Mouse (Mus musculus) CH12.LX (cell line): Measurements from ENCODE around the gene Stxbp1.

Experiments used
- CHD2 ChIP-seq: IDR thresholded peaks from 2 replicates; pipeline ENCODE4 v1.6.1; 2011; ENCODE audit warnings: low read length, improper control_type of control experiment
- CTCF ChIP-seq, 2 experiments: IDR thresholded peaks in 1 of 2; conservative IDR thresholded peaks in 1 of 2; 2 replicates each; pipeline ENCODE4 v1.5.1; 2011 to 2012; ENCODE audit warnings: low read depth in 2 of 2, low read length in 2 of 2, improper control_type of control experiment in 1 of 2, inconsistent platforms in 1 of 2, mild to moderate bottlenecking in 1 of 2, moderate library complexity in 1 of 2
- EP300 ChIP-seq: IDR thresholded peaks from 2 replicates; pipeline ENCODE4 v1.6.1; 2011; ENCODE audit warnings: low read length, improper control_type of control experiment
- ETS1 ChIP-seq: conservative IDR thresholded peaks from 2 replicates; pipeline ENCODE4 v1.6.1; 2012; ENCODE audit warnings: low read depth, mild to moderate bottlenecking, inconsistent platforms, low read length, improper control_type of control experiment, moderate library complexity
- MAFK ChIP-seq: IDR thresholded peaks from 2 replicates; pipeline ENCODE4 v1.6.1; 2011; ENCODE audit warnings: low read length, improper control_type of control experiment; ENCODE audit not compliant: insufficient replicate concordance
- ZC3H11A ChIP-seq: IDR thresholded peaks from 2 replicates; pipeline ENCODE4 v1.6.1; 2012; ENCODE audit warnings: low read depth, mild to moderate bottlenecking, inconsistent platforms, low read length, improper control_type of control experiment
- ZKSCAN1 ChIP-seq: IDR thresholded peaks from 2 replicates; pipeline ENCODE4 v1.6.1; 2012; ENCODE audit warnings: low read depth, inconsistent platforms, low read length, improper control_type of control experiment, borderline replicate concordance
- ZNF384 ChIP-seq: IDR thresholded peaks from 2 replicates; pipeline ENCODE4 v1.6.1; 2012; ENCODE audit warnings: low read depth, low read length, improper control_type of control experiment, inconsistent platforms

DNA sequence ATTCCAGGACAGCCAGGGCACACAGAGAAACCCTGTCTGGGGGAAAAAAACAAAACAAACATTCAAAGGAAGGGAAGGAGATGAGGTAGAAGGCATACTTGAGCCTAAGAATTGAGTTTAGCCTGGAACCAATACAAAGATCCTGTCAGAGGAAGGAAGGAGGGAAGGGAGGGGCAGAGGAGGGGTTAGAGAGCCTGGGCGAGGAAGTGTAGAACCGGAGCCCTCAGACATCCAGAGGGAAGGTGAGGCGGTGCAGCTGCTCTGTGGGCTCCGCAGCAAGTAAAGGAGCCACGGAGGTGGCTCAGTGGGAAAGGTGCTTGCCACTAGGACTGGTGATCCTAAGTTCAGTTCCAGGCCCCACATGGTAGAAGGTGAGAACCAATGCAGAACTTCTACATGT is 5.9 kb downstream of the Stxbp1 start:
- TF ChIP-seq ETS1: no peak
- no peak for TF ChIP-seq ZNF384
- TF ChIP-seq ZC3H11A: no peak
- no peak for TF ChIP-seq CHD2
- no peak for TF ChIP-seq MAFK
- no peak for TF ChIP-seq ZKSCAN1
- no peak for TF ChIP-seq EP300
- TF ChIP-seq CTCF (conservative IDR thresholded peaks at IDR 0.05 in 1 of 2, IDR thresholded peaks at IDR 0.05 in 1 of 2; ENCODE audit: low read depth in 2 of 2, low read length in 2 of 2): no peak
